Mouse (Mus musculus) bone marrow macrophage, adult 2 months (primary cell): ENCODE data around the gene Gm20388.

Experiments
- CTCF ChIP-seq: IDR thresholded peaks from 2 replicates; pipeline ENCODE4 v1.5.1; 2012; ENCODE audit warnings: low read depth, mild to moderate bottlenecking, low read length, moderate library complexity
- POLR2A ChIP-seq: IDR thresholded peaks from 2 replicates; pipeline ENCODE4 v1.6.1; 2012; ENCODE audit warnings: mild to moderate bottlenecking, low read depth, low read length, borderline replicate concordance

GRCm38 (mm10) chr8:122810376-122810775 lies 2899.7 kb downstream of the Gm20388 start:
- TF ChIP-seq CTCF (no peak), POLR2A (no peak)
